Mouse (Mus musculus) gastrocnemius, adult 8-10 months (tissue): ENCODE data around the gene Zbtb46. TPM values are rescaled to one million over a fixed set of nuclear protein-coding genes. Genes with fewer than 3 reads are reported as not detected.

Experiments used
- DNase-seq, 2 experiments: peaks; one replicate each; pipeline ENCODE4 v3.0.0; 2022; ENCODE audit warnings: low spot score in 2 of 2
- total RNA-seq, 4 experiments: library from RNA; stranded (reverse); gene quantifications; 2 replicates each; pipeline ENCODE4 v1.2.4; 2022

Zbtb46 gene
- total RNA-seq, 4 experiments from 2014 or later, result 3.3 to 5.3 (median 4.1) TPM

DNA sequence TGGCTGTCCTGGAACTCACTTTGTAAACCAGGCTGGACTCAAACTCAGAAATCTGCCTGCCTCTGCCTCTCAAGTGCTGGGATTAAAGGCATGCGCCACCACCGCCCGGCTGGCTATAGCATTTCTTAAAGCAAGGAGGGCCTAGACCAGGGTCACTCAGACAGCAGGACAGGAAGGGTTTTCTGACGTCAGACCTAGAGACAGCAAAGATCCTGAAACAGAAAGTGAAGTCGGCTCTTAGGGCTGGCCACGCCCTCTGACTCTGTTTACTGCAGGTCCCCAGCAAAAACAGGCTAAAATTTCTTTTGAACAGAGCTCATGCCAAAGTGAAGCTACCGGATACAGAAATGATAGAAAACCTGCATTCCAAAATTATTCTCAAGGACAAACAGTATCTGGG lies 49.6 kb downstream of the Zbtb46 start:
- no peak for DNase-seq

DNA sequence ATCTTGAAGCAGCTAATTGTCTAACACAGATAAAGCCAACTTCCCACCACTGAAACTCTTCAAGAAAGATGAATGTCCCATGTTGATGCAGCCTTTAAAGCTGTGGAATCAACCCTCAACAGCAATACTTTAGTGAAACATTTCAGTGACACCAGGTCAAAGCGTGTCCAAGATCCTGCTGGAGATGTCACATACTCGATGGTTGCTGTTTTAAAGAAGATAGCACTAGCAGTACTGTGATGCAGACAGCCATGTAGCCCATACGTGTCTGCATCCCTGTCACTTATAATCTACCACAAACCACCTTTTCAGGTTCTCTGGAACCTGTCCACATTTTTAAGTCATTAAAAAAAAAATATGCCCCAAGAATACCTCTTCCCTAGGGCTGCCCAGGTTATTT lies 55.5 kb downstream of the Zbtb46 start:
- no peak for DNase-seq

- DNase-seq, result no peak
These were observed 57.7 kb downstream of the Zbtb46 start for GRCm38 (mm10) chr2:181401497-181401896.

- no peak for DNase-seq
These were observed 61.9 kb downstream of the Zbtb46 start for GRCm38 (mm10) chr2:181397207-181397761.

- DNase-seq, result no peak
These were observed 65.1 kb downstream of the Zbtb46 start for GRCm38 (mm10) chr2:181394086-181394485.

GRCm38 (mm10) chr2:181392600-181393213 lies 66.5 kb downstream of the Zbtb46 start:
- DNase-seq, result peak; percentile 80

DNA sequence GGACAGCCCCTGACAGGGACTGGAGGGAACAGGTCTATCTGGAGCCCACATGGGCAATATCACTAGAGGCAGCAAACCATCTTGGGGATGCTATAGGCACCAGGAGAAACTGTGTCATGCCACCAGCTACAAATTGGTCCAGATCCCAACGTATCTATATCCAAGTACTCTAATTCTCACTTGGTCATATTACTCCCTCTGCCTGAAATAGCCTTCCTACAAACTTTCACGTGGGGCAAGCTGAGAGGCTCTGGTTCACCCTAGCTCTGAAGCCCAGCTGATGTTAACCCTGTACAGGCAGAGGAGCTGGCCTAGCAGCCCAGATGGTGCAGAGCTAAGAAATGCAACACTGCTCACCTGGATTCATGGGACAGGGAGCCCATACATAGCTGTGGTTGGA lies 67.7 kb downstream of the Zbtb46 start:
- DNase-seq, result no peak

GRCm38 (mm10) chr2:181391022-181391421 lies 68.2 kb downstream of the Zbtb46 start:
- no peak for DNase-seq

GRCm38 (mm10) chr2:181390136-181390870 lies 68.9 kb downstream of the Zbtb46 start:
- no peak for DNase-seq

DNA sequence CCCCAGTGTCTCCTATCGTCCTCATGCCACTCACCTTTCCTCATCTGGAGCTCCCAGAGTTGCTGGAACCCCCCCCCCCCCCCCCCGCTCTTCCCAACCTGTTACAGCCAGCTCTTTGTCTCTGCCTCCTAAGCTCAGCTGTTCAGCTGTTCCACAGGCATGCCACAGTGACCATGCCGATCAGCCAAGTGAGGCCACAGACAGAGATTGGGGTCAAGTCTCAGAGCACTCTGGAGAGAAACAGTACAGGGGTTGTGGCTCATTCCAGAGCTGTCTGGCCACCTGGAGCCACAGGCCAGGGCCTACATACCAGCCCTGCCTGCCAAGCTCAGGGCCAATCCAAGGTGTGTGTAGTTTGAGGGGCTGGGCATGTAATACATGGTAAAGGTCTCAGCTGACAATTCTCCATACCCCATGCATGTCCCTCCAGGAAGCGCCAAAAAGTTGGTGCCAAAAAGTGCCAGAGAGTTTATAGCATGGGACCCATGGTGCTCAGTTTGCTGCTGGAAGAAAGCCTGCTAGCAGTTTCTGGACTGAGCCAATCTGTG lies 72.5 kb downstream of the Zbtb46 start:
- DNase-seq, result no peak

- peak; percentile 50 to 53 for DNase-seq
These were observed 73.3 kb downstream of the Zbtb46 start for GRCm38 (mm10) chr2:181385885-181386284.

GRCm38 (mm10) chr2:181384919-181385391 lies 74.3 kb downstream of the Zbtb46 start:
- peak; percentile 71 to 76 for DNase-seq

GRCm38 (mm10) chr2:181384463-181384862 lies 74.8 kb downstream of the Zbtb46 start:
- DNase-seq, result no peak

GRCm38 (mm10) chr2:181381631-181382306 lies 77.5 kb downstream of the Zbtb46 start:
- DNase-seq, result no peak

DNA sequence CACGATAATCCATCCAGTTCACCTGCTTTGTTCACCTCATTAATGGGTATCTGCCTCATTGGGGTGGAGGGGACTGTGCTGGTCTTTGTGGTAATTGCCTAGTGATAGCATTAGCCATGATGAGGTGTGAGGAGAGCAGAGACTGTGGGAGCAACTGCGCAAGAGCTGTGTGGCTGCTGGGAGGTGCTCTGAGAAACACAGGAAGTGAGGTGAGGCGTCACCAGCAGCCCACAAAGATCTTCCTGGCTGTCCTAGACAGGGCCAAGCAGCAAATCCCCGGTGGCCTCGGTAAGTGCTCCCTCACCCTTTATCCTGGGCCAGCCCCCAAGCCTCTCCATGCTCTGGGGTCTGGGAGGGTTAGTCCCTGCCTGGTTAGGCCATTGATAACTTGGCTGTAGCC lies 78.1 kb downstream of the Zbtb46 start:
- DNase-seq, result no peak

- no peak for DNase-seq
These were observed 79.0 kb downstream of the Zbtb46 start for GRCm38 (mm10) chr2:181380251-181380650.

GRCm38 (mm10) chr2:181379778-181380177 lies 79.4 kb downstream of the Zbtb46 start, which contains the start of gene Lime1:
Gene Lime1, plus strand, starts transcription at chr2:181380078.
- no peak for DNase-seq

- DNase-seq, result no peak
These were observed 80.5 kb downstream of the Zbtb46 start for GRCm38 (mm10) chr2:181378701-181379100.

GRCm38 (mm10) chr2:181377230-181377629 lies 82.0 kb downstream of the Zbtb46 start:
- no peak for DNase-seq

GRCm38 (mm10) chr2:181375787-181376186 lies 83.4 kb downstream of the Zbtb46 start:
- no peak for DNase-seq

- DNase-seq, result no peak
These were observed 89.2 kb downstream of the Zbtb46 start for GRCm38 (mm10) chr2:181370001-181370400.

DNA sequence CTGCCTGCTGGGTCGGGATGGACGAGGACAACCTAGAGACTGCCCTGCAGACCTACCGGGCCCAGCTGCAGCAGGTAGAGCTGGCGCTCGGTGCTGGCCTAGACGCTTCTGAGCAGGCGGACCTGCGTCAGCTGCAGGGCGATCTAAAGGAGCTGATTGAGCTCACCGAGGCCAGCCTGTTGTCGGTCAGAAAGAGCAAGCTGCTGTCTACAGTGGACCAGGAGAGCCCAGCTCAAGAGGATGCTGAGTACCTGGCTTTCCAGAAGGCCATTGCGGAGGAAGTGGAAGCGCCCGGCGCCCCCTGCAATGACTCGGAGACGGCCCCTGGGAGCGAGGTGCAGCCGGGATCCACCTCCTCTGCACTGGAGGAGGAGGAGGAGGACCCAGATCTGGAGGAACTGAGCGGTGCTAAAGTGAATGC lies 93.6 kb downstream of the Zbtb46 start:
- no peak for DNase-seq
